Mouse (Mus musculus) mesoderm, embryonic 11.5 days (tissue): ENCODE data around the gene Ryr2.
A peak's percentile ranks its signal among the peaks of the same experiment; 100 is the strongest.

Experiments
- DNase-seq: peaks from one replicate; pipeline ENCODE4 v3.0.0-alpha.2; 2012; ENCODE audit warnings: low read depth, low spot score

The Ryr2 gene

DNA sequence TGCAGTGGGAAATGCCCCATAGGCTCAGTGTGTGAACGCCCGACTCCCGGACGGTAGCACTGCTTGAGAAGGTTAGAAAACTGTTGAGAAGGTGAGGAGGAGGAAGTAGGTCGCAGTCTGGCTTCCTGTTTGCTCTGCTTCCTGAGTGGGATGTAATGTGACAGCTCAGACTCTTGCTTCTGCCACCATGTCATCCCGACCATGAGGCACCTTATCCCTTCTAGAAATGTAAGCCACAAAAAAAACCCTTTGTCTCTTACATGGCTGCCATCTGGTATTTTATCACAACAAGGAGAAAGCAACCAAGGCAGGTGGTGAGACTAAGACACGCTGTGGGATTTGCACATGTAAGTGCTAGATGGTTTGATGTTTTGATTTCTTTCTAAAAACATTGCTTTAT lies 12.2 kb downstream of the Ryr2 start:
- DNase-seq, result no peak

DNA sequence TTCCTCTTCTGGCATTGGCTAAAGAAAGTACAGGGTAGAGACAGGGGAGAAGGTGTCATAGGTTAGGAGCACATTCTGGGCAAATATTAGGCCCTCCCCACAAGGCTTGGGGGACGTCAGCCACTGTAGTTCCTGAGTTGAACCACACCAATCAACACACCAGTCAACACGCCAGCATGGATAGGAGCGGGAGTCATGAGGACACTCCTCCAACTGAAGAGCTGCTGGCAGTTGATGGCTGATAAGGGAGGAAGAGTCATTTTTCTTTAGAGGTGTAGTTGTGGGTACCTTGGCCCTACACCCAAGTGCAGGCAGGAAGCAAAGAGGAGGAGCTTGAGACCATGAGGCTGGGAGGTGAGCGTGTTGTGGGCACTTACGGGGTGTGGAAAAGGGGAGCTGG lies 13.6 kb downstream of the Ryr2 start:
- no peak for DNase-seq

DNA sequence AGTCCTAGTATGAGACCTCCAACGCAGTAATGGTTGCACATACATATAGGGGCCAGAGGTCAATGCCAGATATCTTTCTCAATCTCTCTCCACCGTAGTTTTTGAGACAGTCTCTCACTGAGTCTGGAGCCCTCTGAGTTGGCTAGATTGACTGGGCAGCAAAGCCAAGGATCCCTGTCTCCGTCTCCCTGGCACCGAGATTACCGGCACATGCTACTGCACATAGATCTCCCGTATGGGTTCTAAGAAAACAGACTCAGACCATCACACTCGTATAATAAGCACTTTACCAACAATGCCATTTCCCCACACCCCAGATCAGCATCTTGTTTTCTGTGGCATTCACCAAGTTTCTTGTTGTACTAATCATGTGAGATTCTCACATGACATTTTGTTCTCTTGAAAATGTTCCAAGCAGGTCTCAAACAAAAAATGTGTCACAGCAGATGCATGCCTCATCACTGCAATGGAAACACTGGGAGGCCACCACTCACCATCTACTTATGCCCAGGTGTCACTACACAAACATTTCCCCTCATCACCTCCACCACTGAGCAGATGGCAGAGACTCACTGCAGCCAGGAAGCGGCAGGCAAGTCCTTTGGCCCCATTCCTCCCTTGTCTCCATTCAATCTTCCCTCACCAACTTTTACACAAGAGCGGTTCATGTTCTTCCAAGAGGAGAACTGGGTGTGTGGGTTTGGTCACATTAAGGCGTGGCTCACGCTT lies 14.2 kb downstream of the Ryr2 start:
- DNase-seq, result no peak

DNA sequence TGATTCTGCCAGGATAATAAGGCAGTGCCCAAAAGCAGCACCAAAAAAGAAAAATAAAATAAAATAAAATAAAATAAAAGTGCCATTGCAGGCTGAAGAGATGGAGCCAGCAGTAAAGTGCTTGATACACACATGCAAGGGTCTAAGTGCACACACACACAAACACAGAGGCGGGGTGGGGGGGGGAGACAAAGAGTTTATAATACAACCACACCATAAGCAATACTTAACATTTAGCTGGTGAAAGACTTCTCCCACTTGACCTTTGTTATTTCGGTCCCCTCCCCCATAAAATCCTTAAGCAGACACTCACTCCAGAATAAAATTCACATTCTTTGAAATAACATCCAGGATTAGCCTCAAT lies 22.7 kb downstream of the Ryr2 start:
- no peak for DNase-seq

DNA sequence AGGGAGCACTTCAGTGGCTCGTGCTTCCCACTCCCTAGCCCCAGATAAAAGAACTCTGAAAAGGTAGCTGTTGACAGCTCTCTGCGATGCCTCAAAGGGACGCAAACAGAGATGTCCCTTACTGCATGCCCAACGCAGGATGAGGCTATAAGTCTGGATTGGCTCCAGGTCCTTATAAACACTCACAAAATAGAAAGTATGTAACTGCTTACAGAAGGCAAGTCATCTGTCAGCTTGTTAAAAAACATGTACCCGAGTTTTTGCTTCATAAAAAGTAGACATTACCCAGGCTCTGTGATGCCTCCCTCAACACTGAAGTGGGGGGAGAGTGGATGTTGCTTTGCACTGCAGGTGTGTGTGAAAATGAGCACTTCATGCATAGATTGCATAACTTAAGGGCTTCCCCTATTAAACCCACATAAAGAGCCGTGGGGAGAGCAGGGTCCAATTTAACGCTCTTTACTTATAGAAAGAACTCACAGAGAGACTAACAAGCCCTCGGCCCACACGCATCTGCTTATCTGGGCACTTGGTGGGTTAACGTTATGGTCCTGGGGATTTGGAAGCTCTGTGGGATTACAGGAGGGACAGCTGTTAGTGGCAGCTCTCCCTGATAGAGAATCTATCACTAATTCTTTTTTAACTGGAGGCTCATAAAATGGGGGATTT lies 23.2 kb downstream of the Ryr2 start:
- DNase-seq, result no peak

DNA sequence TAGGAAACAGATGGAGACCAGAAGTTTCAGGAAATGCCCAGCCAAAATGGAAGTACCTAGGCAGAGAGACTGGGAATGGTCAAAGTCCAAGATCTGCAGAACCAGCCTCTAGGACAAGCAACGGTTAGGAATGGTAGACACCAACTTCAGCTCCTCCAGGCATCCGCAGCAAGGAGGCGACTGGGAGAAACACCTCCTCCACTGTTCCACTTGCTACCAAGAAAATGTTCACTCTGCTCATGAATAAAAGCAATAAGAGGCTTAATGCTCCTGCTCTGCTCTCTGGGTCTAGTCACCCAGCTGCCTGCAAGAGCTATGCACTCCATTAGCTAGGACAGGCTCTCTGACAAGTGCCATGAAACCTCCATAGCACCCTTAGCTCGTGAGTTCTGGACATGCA lies 26.2 kb downstream of the Ryr2 start:
- DNase-seq, result no peak

DNA sequence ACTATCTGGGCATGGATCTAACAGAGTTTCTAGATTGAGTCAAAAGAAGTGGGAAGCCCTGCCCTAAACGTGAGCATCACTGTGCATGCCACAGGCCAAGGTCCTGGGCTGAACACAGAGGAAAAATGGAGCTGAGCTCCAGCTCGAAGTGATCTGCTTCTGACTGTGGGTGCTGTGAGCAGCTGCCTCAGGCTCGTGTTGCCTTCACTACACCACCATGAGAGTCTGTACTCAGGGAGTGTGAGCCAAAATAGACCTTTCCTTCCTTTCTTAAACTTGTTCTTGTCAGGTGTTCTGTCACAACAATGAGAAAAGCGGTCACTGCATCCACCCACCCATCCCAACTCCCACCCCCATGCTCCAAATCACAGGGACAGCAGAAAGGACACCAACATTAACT lies 27.2 kb downstream of the Ryr2 start:
- DNase-seq, result no peak

DNA sequence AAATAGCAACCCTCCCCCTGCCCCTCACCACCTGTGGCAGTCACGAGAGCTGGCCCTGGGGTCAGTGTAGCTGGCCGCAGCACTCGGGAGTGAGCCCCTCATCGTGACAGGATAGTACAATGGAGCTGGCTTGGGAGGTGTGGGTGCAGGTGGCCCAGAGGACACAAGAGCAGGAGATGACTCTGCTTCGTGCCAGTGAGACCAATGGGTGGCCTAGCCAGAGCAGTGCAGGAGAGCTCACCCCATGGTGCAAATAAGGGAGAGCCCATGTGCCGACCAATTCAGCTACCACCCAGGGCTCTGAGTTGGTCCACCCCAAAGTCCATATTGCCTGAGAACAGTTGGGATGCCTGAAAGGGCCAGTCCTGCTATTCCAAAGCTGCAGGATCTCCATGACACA lies 31.8 kb downstream of the Ryr2 start:
- DNase-seq, result no peak

DNA sequence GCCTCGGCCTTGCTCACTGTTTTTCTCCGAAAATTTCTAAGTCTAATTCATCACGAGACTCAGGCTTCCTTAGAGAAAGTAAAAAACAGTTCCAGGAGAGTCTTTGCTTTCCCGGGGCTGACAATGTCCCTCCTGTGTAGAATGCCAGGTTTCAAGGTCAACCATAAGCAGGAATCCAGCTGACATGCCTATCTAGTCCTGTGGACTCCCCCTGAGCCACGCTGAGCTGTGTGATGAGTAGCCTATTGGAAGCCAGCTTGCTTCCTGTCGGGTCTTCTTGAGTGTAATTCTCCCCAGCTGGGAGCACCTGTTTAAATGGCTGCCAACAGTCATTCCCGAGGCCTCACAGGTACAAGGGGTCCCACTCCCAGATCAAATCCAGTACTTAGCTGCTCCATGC lies 34.2 kb downstream of the Ryr2 start:
- no peak for DNase-seq

DNA sequence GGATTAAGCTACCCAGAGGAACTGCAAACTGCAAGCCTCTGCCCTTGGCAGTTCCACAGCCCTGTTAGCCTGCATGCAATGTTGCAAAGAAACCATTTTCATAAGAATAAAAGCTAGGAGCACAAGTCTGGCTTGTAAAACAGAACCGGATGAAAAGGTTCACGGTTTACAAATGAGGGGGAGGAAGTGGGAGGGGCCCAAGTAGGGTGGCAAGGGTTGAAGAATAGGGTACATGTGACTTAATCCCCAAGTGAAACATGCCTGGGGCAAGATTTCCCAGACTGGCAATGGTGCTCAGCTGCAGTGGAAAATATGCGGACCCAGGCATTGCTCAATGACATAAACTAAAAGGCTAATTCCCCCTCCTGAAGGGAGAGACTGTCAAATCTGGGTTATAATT lies 34.6 kb downstream of the Ryr2 start:
- peak; percentile 27 for DNase-seq

DNA sequence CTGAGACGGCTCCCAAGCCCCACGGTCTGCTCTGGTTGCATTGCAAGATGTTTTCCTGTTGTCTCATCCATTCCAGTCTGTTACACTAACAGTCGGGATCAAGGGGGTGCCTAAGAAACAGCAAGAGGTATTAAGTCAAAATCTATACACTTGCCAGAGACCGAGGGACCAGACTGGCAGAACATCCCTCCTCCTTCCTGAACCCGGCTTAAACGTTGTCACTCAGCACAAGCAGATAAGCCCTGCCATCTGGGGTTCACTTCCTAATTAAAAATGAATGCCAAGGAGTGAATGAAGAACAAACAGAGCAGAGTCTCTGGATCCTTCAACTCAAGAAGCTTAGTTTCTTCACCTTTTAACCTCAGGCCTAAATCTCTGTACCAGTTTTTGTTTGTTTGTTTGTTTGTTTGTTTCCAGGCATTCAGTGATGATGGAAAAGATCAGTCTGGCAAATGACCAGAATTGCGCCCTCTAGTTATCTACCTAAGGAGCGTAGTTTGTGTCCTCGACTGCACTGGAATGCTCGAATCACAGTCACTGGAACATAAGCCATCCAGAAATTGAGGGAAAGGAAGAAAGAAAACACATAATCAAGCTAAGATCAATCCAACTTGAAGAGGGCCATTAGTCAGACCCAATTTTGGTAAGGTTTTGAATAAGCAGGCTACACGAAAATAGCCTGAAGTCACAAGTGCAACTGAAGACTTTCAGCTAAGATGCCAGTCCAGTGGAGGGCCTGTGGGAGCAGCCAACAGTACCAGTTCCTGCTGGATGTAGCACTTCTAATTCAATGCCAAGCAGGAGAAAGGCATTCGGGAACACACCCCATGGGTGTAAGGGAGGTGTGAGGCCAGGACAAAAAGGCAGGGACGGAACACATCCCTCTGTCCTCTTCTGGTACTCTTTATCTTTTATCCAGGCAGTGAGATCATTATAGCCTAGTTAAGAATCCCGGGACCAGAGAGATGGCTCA lies 36.3 kb downstream of the Ryr2 start:
- DNase-seq, result no peak

DNA sequence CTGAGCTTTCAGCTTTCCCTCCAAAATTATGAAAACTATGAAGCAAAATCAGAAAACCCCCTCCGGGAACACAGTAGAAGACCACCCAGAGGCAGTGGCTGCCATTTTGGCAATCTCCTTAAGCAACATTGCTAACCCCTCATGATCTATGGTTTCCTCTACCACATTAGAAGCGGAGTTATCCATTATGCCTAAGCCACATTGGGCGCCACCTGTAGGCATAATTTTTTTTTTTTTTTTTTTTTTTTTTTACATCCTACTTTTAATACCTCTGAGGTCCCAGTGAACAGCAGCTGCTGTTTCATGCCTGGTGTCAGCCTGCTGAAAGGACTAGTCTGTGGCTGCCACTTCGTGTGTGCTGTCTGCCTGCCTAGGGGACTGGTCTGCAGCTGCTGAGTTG lies 42.2 kb downstream of the Ryr2 start:
- no peak for DNase-seq

DNA sequence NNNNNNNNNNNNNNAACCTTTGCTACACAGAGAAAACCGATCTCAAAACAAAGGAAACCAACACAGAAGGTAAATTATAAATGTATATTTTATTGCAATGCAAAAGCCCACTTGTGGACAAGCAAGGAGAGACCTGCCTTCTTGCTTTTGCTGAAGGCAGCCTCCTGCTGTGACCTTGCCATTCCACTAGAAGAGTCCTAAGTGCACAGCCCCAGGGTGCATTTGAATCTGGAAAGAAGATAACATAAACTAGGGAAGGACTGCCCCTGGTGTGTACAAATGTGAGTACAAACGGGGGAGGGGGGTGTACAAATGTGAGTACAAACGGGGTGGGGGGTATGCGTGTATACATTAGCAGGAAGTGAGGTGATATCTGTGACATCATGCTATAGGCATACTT lies 43.2 kb downstream of the Ryr2 start:
- no peak for DNase-seq

DNA sequence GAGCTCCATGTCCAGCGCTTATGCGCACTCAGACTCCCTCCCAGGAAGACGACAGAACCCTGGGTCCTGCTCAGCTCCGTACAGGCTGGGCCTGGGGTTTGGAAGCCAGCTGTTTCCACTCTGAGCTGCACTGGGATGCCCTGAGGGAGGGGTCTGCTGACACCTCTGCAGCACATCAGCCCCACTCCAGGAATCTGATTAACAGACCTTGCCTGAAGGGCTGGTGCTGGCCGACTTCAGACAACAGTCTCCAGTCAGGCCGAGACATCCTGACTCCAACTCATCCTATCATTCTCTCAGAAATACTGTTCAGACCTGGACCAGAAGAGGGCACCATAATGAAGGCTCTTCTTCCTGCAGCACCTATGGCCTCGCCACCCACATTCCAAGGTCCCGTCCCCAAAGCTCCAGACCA lies 49.4 kb downstream of the Ryr2 start:
- no peak for DNase-seq

DNA sequence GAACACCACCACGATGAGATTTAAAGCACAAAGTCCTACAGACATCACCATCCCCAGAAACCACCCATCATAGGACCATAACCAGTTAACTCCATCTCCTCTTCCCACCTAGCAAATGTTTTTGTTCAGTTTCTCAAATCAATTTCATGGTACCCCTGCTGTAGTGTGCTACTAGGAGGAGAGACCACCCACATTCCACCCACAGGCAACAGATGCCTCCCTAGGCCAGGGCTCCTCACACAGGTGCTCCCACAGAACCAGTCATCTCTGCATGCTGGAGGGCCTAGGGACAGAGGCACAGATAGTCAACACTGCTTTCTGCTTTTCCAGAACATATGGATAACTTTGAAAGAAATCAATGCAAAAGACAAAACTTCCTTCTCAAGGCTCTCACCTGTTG lies 50.8 kb downstream of the Ryr2 start:
- DNase-seq, result no peak

DNA sequence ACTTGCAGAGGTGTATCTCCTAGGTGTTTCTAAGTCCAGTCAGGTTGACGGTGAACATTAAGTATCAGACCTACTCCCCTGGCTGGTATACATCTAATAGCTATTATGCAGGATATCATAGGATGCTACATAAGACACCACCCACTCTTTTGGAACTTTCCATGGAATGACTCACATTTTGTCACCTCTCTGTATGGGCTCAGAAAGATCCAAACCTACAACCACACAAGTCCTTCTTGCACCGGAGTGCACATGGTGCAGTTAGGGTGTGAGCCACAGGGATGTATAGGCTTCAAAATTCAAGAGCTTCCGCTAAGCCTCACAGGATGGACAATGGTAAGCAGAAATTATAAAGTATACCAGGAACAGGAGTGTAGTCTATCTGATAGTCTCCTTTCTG lies 52.8 kb downstream of the Ryr2 start:
- no peak for DNase-seq

DNA sequence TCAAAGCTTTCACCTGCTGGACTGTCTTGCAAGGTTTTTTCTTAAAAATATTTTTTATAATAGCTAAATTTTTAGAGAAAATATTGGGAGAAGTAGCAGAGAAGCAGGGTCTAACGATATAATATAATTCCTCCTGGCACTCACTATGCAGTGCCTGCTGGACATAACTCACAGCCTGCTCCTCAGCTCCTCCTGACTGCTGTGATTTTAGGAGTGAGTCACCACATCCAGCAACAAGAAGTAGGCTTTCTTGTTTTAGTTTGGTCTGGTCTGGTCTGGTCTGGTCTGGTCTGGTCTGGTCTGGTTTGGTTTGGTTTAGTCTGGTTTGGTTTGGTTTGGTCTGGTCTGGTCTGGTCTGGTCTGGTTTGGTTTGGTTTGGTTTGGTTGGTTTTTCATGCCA lies 55.9 kb downstream of the Ryr2 start:
- DNase-seq, result no peak

DNA sequence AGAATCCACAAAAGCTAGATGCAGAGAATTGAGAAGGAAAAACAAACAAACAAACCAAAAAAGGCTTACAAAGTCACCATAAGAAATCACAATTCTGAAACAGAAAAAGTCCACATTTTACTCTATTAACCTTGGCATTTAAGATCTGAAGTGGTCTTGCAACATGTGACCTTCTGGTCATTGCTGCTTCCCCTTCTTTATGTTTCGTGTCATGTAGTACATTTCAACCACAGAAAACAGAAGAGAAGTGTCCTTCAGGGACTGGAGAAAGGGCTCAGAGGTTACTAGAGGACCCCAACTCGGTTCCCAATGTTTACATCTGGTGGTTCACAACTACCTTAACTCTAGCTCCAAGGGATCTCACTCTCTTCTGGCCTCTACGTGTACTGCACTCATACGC lies 59.7 kb downstream of the Ryr2 start:
- no peak for DNase-seq

DNA sequence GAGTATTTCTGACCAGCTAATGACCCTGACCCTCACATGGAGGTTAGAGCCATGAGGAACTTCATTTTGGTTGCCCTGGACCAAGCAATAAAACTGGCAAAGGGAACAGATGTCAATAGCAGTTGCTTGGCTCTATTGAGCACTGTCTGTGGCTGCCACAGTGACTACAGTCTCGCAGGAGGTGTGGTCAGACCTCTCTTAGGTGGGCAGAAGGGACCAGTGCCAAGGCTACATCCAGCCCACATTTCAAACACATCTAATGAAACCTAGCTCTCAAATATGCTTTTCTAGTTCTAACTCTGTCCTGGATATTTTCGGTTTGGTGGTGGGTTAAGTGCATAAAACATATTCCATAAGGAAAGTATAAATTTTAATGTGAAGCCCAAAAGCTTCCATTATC lies 62.0 kb downstream of the Ryr2 start:
- DNase-seq, result no peak

DNA sequence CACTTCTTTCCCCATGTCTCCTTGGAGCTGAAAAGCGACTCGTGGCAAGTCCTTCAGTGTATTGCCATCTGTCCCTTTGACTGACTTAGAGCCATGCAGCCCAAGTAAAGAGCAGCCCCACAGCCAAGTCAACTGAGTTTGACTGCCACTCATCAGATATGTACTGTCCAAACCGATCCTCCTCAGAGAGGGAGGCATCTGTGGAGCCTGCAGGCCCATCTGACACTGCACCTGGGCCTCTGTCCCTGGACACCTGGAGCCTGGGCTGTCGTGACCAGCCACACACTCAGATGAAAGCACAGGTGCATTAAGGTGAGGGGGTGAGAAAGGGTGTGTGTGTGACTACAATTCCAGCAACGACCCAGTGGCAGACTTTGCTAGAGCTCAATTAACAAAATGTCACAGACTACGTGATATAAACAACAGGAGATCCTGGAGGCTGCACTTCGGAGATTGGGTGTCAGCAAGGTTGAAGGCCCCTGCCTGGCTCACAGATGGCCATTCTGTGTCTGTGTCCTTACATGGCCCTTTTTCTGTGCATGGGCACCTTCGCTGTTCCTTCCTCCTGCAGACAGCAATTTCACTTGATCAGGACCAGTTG lies 63.8 kb downstream of the Ryr2 start:
- no peak for DNase-seq

DNA sequence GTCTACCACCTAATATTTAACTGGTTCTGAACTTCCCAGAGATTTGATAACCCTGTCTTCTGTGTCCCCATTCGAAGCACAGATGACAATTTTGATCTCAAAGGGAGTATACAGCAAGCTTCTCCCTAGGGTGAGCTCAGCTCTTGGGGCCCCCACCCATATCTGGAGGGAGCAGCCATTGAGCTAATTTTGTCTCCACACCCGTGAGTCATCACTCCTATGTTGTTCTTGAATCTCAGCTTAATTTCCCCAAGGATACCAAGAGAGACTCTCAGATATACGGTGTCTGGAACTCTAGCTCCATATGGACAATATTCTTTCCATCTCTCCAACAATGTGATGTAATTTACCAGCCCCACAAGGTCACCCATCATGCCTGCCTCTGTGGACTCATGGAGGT lies 66.8 kb downstream of the Ryr2 start:
- no peak for DNase-seq

DNA sequence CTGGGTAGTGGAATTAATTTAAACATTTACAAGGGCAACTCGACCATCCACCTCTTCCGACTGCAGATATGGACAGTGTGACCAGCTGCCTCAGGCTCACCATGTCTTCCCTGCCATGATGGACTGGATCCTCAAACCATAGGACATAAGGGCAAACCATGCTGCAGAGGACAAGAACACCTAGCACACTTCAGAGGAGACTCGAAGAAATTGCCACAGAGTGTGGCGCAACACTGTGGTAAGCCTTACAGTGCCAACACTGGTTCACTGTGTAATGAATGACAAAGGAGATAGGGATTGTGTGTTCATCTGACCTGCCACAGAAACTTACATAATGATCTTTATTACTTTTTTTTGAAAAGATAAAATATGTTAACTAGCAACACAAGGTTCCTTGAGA lies 68.1 kb downstream of the Ryr2 start:
- DNase-seq, result no peak
